Mouse (Mus musculus) induced T-regulatory cell, adult 2 months (primary cell): ENCODE data around the gene Hydin.

Experiments
- DNase-seq: peaks from one replicate; pipeline ENCODE4 v3.0.0-alpha.2; 2012; ENCODE audit warnings: low read depth

The Hydin gene

DNA sequence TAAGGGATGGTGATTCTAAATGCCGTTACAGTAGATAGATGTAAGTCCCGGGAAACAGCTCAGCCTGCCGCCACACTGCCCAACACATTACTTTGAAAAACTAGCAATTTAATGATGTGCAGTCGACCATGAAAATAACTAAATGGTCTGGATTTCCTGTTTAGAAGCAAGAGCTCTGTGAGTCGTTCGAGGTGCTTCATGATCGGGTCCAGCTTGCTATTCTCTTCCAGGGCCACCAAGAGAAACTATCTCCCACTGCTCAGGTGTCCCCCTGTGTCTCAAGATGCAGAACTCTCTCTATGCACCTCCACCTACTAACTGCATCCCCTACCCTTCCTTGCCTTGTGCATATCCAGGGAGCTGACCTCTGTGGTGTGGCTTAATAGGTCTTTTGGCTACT lies 66.6 kb downstream of the Hydin start:
- DNase-seq: no peak

DNA sequence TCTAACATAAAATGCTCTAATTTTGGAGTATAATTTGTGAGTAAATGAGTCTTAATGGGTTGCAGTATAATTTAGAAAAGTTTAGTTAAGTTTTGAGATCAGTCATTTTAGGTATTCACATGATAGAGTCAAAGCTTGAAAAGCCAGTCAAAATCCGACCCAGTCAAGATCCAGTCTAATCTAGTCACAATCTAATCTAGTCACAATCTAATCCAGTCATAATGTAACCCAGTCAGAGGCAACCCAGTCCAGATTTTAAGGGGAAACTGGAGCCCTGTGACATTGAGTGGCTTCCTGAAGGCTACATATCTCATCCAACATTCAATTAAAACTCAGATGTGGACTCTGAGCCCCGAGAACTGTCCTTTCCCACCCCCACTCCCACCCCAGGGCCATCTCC lies 72.7 kb downstream of the Hydin start:
- no peak for DNase-seq

DNA sequence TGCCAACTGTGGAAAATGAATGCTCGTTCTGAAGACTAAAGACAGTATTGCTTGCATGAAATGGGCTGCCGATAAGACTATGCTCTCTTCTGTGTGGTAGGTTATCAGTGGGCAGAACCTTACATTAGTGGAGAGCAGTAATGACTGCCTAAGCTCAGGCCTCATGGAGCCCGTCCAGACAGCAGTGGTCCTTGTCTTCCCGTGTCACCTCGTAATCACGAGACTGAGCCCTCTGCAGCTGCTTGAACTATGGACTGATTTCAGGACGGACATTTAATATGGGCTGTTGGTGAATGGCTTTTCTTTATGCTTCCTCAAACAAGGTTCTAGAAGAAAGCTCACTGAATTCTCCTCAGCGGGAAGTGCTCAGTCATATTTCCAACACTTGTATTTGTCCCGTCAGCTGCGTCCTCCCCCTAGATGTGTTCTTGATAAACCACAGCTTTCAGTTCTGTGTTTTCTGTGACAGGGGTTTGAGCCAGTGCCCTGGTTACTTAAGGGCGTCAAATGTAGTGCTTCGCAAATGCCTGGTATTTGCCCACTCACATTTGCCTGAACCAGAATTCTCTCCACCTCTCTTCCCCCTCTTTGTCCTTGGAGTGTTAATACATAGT lies 73.4 kb downstream of the Hydin start:
- no peak for DNase-seq

DNA sequence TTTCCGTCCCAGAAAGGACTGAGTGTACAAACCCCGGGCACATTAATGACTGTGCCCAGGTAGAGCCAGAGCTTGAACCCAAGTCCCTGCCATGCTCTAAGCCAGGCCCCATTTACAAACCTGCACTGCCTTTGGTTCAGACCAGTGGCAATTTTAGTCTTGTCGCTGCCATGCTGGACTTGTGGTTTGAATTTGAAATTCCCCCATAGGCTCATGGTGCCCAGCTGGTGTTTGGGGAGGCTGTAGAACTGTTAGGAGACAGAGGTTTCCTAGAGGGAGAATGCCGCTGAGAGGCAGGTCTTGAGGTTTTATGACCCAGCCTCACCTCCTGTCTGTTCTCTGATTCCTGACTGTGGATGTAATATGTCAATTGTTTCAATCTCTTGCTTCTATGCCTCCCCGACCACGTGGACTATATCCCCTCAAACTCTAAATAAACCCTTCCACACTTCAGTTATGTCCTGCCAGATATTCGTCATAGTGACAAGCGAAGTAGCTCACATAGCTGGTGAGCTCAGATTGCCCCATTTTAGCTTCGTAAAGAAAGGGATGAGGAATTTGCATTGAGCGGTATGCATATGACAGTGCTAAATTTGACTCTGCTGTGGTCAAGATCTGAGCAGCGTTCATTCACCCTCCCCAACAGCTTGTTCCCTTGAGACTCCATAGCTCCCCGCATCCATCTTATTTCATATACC lies 79.1 kb downstream of the Hydin start:
- DNase-seq: no peak

DNA sequence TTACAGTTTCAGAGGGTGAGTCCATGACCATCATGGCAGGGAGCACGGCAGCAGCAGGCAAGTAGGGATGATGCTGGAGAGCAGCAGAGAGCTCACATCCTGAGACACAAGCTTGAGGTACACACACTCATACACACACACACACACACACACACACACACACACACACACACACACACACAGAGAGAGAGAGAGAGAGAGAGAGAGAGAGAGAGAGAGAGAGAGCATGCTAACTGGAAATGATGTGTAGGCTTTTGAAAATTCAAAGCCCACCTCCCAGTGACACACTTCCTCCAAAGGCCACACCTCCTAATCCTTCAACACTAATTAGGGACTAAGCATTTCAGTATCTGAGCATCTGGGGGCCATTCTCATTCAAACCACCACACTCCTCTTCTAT lies 80.1 kb downstream of the Hydin start:
- no peak for DNase-seq

DNA sequence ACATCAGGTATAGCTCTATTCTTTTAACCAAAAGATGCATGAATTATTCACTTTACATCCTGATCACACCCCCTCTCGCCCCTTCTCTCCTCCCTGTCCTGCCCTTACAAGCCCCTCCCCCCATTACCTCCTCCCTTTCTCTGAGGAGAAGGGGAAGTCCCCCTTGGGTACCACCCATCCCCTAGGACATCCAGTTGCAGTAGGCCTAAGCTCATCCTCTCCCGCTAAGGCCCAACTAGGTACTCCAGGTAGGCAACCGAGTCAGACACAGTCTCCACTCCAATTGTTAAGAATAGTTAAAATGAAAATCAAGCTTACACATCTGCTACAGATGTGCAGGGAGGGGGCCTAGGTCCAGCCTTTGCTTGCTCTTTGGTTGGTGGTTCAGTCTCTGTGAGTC lies 83.9 kb downstream of the Hydin start:
- no peak for DNase-seq

DNA sequence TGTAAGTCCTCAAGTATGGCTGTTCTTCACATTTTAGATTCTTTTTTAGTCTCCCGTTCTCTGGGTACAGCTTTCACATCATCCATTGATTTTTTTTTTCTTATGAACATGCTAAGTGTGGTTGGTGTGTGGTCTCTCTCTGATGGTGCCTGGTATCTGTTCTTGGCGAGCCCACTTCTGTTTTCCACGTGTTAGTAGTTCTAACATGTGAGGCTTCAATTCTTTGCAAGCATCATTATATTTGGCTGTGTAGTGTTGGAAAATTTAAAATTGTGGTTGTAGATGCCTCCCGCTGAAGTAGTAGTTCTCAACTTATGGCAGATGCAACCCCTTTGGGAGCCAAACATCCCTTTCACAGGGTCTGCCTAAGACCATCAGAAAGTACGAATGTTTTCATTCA lies 85.1 kb downstream of the Hydin start:
- DNase-seq: no peak

DNA sequence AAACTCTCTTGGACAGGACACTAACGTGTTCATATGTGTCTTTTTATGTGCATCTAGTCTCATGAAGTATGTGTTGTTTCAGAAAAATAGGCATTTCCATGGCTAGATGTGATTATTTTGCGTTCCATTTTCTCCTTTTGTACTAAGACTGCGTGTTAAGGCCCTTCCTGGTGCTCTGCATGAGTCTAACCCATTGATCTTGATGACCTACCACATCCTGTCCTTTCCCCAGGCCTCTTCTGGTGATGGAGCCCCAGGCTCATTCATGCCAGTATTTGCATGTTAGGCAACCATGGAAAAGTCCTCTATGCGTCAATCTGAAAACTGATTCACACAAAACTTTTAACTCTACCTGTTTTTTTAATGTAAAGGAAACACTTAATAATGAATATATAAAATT lies 96.2 kb downstream of the Hydin start:
- no peak for DNase-seq

DNA sequence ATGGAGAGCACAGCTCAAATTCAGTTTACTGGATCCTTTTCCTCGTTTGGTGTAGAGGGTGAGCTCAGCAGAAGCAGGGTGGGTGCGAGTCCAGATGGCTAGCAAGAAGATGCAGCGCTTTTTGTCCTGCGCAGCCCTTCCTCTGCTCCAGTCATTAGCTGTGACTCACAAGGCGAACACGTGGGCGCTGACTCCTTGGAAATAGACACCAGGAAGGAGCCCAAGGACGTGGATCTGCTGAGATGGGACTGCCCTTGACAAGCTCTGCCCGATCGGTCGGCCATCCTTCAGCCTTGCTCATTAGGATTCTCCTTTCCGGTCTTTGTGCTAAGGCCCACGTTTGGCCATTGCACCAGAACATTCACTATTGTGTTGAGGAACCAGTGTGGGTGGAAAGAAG lies 106.1 kb downstream of the Hydin start:
- no peak for DNase-seq

DNA sequence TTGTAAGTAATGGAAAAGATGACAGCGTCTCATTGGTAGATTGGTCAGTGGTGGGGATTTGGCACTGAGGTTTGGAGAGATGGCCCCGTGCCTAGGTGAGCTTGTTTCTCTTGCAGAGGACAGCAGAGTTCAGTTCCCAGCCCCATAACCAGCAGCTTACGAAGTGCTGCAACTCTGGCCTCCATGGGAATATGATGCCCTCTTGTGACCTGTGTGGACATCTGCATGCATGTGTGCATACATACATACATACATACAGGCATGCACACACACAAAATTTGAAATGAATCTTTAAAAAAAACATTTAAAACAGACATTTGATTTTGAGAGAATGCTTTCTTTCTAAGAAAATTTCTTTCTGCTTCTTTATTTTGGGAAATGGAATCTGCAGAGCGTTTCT lies 106.9 kb downstream of the Hydin start:
- no peak for DNase-seq

DNA sequence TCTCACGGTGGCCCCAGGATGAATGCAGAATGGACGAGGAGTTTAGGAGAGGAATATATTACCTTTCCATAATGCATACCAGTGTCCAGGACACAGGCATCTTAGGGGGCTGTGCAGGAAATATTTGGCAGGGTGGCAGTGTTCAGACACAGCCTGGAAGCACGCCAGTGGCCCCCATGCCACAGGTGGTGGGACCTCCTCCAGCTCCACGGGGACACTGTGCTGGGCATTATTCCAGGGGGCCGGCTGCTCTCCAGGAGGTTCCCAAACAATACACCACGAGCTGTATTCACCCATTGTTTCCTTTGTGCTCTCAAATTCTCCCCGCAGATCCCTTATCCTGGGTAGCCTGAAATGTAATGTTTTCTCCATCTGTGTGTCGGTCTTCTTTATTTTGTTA lies 116.0 kb downstream of the Hydin start:
- no peak for DNase-seq

DNA sequence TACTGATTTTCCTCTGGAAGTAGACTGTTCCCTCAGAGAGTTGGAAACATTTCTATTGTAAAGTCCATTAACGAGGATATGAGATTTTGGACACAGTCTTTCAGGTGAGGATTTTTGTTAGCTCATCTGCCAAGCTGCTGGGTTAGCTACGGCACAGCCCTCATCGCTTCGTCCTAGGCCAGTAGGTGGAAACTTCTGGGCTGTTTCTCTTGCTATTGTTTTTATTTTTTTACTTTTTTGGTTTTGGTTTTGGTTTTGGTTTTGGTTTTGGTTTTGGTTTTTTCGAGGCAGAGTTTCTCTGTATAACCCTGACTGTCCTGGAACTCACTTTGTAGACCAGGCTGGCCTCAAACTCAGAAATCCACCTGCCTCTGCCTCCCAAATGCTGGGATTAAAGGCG lies 117.9 kb downstream of the Hydin start:
- DNase-seq: peak; percentile 7

DNA sequence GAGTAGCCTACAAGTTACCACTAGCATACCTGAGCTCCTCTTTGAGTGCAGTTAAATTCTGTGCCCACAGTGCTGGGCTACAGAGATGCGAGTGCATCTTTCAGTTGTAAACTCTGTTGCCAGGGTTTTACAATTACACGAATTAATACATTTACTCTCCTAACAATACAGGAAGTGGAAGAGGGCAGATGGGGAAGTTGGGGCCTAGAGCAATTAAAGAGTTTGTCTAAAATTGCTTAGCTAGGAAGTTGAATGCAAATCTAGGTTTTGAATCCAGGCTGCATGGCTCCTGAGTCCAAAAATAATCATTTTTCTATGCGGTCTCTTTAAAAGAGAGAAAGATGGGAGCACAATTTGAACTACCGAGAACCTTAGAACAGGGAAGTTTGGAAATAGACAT lies 128.9 kb downstream of the Hydin start:
- no peak for DNase-seq

DNA sequence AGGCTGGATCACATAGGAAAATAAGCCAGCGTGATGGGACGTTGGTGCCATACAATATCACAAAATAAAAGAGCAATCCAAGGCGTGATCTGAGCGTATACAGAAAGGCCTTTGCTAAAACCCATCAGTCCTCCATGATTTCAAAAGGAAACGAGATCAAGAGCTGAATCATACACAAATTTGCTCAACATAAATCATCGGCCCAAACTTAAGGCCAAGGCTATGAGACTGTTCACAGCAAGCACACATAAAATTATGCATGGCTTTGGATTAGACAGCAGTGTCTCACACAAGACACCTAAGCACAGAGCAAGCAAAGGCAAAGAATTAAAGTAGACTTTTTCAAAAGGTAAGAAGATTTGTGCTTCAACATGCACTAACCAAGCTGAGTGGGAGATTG lies 133.8 kb downstream of the Hydin start:
- DNase-seq: no peak

DNA sequence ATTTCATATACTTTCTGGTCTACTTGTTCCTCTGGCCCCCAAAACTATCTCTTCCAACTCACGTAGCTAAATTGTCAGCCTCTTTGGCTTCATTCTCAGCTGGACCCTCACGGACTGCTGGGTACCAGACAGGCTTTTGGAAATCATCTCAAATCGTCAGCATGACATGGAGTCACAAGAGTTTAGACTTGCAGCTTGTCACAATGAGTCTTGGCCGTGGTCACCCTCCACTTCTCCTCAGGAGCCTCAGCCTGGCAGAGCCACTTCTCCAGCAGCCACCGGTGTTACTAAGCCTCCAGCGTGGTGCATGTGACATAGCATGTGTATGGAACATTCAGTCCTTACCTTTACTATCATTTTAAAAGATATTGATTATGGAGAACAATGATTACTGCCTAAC lies 135.5 kb downstream of the Hydin start:
- DNase-seq: no peak

DNA sequence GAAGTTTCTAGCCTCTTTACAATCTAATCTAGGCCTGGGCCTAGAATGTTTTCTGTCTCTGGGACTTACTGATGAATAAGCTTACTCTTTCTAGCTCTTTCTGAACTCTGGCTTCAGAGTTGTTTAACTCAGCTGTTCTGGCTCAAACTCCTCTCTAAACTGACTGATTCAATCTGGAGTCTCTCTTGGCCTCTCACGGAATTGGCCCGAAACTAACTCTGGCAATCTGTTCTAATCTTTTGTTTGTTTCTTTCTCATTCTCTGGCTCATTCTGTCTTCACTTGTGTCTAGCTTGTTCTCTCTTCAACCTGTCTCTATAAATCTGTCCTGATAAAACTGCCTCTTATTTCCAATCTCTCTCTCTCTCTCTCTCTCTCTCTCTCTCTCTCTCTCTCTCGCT lies 137.7 kb downstream of the Hydin start:
- DNase-seq: no peak

DNA sequence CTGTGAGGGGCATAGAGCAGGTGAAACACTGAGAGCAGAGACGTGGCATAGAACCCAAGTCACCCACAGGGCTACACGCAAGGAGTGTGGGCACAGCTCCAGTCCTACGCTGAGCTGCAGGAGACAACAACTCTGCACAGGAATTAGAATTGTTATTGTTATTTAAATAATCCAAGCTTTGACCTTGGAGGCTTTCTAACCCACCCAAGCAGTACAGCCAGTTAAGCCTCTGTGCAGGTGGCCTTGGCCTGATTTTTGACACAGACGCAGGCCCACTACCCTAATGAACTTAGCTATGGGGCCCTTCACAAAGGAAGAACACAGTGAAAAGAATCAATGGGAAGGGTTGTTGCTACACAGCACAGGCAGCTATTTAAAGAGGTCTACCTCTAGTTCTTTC lies 148.3 kb downstream of the Hydin start:
- DNase-seq: no peak

DNA sequence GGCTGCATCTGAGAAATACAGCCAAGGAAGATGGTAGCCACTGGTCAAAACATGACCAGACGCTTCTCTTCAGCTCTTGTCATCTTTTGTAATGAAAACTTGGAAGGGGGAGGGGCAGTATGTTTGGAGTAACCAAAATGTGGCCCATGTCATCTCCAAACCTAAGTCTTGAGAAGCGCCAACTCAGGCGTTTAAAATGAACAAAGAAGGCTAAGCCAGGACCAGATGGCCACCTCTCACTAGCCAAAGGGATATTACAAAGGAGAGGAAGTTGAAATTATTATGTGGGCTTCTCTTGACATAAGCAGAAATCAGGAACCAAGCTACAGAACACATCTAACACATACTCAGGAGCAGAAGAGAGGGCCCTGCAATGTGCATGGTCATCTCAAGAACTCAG lies 150.2 kb downstream of the Hydin start:
- DNase-seq: no peak

DNA sequence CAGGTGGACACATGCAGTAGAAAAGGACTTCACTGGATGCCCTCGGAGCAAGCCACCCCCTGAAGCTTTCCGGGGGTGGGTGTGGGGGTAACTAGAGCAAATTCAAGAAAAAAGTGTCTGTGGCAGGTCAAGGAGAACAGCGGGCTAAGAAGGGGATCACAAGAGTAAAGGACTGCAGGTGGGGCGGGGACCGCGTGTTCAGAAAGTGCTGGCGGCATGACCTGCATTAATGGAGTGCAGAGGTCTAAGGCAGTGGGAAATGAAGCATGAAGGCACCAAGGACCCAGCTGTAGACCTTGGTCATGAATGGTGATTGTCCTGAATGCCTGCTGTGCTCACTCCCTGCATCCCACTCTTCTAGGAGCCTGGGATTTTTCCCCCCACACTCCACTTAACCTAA lies 151.0 kb downstream of the Hydin start:
- DNase-seq: no peak

DNA sequence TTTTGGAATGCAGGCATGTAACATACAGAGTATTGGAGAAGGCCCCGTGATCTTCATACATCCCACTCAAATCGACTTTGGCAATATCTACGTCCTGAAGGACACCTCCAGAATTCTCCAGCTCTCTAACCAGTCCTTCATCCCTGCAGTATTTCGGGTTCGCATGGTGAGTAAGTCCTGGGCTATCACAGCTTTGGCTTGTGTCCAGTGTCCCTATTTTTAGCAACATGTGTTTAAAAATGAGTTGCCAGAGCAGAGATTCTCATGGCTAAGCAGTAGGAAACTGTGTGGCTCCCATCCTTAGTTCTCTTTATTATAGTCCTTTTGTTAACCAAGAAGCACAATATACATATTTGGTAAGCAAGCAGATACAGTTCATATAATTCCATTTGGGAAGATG lies 152.9 kb downstream of the Hydin start:
- DNase-seq: no peak

DNA sequence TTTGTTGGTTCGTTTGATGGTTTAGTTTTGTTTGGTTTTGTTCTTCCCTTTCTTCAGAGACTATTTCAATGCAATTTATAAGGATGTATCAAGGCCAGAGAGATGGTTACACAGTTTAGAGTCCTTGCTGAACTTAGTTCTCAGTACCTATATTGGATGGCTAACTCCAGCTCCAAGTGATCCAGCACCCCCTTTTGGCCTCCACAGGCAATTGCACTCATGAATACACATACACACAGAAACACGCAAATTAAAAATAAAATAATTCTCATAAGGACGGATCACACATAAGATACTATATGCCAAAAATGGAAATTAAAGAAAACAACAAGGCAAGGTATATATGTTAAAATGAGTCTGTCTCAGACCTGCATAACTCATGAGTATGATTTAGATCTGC lies 153.4 kb downstream of the Hydin start:
- DNase-seq: no peak

DNA sequence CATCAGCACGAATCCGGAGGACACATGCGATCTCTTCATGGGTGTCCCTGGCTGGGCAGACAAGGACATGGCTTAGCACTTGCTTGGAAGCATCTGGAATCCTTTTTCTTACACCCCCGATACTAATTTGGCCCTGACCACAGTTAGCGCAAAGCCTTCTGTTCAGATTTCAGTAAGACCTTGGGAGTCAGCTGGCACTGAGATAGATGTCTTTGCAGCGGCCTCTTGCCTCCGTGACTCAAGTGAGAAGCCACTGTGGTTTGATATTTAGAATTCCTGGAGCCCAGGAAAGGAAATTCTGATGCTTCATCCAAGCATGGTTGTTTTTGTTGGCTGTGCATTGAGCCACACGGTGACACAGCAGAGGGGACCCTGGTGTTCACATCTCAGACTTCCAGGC lies 157.4 kb downstream of the Hydin start:
- DNase-seq: no peak

DNA sequence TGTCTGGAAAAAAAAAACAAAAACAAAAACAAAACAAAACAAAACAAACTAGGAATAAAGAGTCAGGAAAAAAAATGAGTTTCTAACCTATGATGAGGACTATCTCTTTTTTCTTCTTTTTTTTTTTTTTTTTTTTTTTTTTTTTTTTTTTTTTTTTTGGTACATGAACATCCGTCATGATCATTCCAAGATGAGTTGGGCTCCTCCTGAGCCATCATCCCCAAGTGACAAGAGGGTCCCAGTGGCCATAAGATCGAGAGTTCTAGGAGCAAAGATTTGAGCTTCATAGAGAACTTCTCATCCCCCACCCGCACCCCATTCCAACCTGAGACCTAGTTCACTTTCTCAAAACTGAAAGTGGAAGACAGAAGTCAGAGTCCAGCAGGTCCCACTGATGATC lies 164.6 kb downstream of the Hydin start:
- DNase-seq: no peak

DNA sequence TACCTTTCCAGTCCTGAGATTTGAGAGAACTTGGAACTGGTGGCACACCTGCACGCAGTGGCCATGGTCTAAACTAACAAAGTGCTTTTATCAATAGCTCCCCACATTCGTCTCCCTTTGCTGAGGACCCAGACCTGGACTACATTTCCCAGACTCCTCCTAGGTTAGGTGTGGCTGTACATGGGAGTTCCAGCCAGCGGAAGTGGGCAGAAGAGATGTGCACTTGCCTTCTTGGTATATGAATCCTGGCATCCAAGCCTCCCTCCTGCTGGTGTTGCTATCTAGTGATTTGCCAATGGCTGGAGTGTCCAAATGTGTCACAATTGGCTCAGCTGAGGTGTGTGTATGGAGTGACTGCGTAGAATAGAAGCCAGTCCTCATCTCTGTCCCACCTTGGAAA lies 173.8 kb downstream of the Hydin start:
- no peak for DNase-seq
